Mouse (Mus musculus) liver, adult 2 months (tissue): Measurements from ENCODE around the gene Sypl2.

Experiments
- CTCF ChIP-seq: fragments of 200-500 bp; IDR thresholded peaks from 2 replicates; pipeline ENCODE4 v1.5.1; 2011; ENCODE audit warnings: low read depth, low read length, control low read depth
- POLR2A ChIP-seq: fragments of 200-500 bp; IDR thresholded peaks from 2 replicates; pipeline ENCODE4 v1.6.1; 2011; ENCODE audit warnings: low read length, control low read depth; ENCODE audit not compliant: insufficient read depth; ENCODE audit errors: extremely low read depth

DNA sequence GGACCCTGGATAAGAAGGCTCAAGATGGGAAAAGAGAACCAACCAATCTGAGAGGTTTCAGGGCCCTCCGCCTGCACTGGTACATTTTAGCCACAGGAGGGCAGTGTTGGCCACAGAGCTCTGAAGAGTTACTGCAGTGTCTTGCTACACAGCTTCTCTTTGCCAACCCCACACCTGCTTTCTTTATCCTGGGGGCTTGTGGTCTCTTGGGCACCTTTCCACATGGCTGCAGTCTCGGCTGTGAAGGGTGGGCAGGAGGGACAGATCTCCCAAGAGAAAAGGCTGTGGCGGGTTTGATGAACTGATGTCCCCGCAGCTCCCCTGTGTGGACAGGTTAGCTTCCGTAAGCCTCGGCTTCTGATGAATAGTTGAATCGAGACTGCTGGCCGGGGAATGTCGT, 61.6 kb downstream of the Sypl2 start:
- TF ChIP-seq POLR2A: no peak
- TF ChIP-seq CTCF: peak; percentile 88
